Mouse (Mus musculus): ENCODE measurements around the gene Gm13287. TPM values are rescaled to one million over a fixed set of nuclear protein-coding genes. Genes with fewer than 3 reads are reported as not detected.

Gene Gm13287
- total RNA-seq, 1 experiment from 2014 or later = not detected

Other genes with a start within 250 kb of the Gm13287 start
- not detected in 2 replicates for gene Ifna15, start 245.0 kb upstream of the Gm13287 start, total RNA-seq (2023)
- gene Ifna14, start 231.5 kb upstream of the Gm13287 start, total RNA-seq (2023) = not detected in 2 replicates
- gene Ifna9, start 210.9 kb upstream of the Gm13287 start, total RNA-seq (2023) = not detected in 2 replicates
- not detected in 2 replicates for gene Ifna12, start 199.9 kb upstream of the Gm13287 start, total RNA-seq (2023)
- not detected in 2 replicates for gene C87499, start 168.8 kb upstream of the Gm13287 start, total RNA-seq (2023)
- gene Ifna13, start 158.8 kb upstream of the Gm13287 start, total RNA-seq (2023) = not detected in 2 replicates
- not detected in 2 replicates for gene Ifna16, start 126.3 kb upstream of the Gm13287 start, total RNA-seq (2023)
- not detected in 2 replicates for gene Ifna2, start 119.3 kb upstream of the Gm13287 start, total RNA-seq (2023)
- not detected in 2 replicates for gene Ifnab, start 111.9 kb upstream of the Gm13287 start, total RNA-seq (2023)
- gene Gm26566, start 81.4 kb upstream of the Gm13287 start, total RNA-seq (2023) = 0.63 TPM in 1 of 2 replicates, not detected in the other
- 48.2 and 49.4 TPM in 2 replicates for gene Klhl9, start 80.8 kb upstream of the Gm13287 start, total RNA-seq (2023)
- gene Gm13271, start 48.4 kb upstream of the Gm13287 start, total RNA-seq (2023) = not detected in 2 replicates
- gene Gm13283, start 43.1 kb upstream of the Gm13287 start, total RNA-seq (2023) = not detected in 2 replicates
- gene Gm13290, start 29.4 kb upstream of the Gm13287 start, total RNA-seq (2023) = 0.54 TPM in 1 of 2 replicates, not detected in the other
- gene Gm13289, start 26.3 kb upstream of the Gm13287 start, total RNA-seq (2023) = not detected in 2 replicates
- not detected in 2 replicates for gene Gm13272, start 23.4 kb upstream of the Gm13287 start, total RNA-seq (2023)
- not detected in 2 replicates for gene Ifnz, start 21.1 kb upstream of the Gm13287 start, total RNA-seq (2023)
- not detected in 2 replicates for gene Gm13276, start 17.5 kb upstream of the Gm13287 start, total RNA-seq (2023)
- gene Gm13277, start 14.6 kb upstream of the Gm13287 start, total RNA-seq (2023) = not detected in 2 replicates
- gene Gm13278, start 11.7 kb upstream of the Gm13287 start, total RNA-seq (2023) = not detected in 2 replicates
- not detected in 2 replicates for gene Gm13275, start 8.8 kb upstream of the Gm13287 start, total RNA-seq (2023)
- not detected in 2 replicates for gene Gm13279, start 5.9 kb upstream of the Gm13287 start, total RNA-seq (2023)
- 0.45 TPM in 1 of 2 replicates, not detected in the other for gene Gm13285, start 3.6 kb upstream of the Gm13287 start, total RNA-seq (2023)
- gene Gm13288, start 2.3 kb downstream of the Gm13287 start, total RNA-seq (2023) = not detected in 2 replicates
- not detected in 2 replicates for gene Ifna7, start 13.0 kb downstream of the Gm13287 start, total RNA-seq (2023)
- not detected in 2 replicates for gene Ifna11, start 16.7 kb downstream of the Gm13287 start, total RNA-seq (2023)
- not detected in 2 replicates for gene Ifna6, start 24.2 kb downstream of the Gm13287 start, total RNA-seq (2023)
- not detected in 2 replicates for gene Ifna5, start 32.3 kb downstream of the Gm13287 start, total RNA-seq (2023)
- not detected in 2 replicates for gene Ifna4, start 38.6 kb downstream of the Gm13287 start, total RNA-seq (2023)
- gene Ifna1, start 46.8 kb downstream of the Gm13287 start, total RNA-seq (2023) = not detected in 2 replicates
- gene Ifne, start 76.9 kb downstream of the Gm13287 start, total RNA-seq (2023) = not detected in 2 replicates